Mouse (Mus musculus) embryonic fibroblast, embryonic 13.5 days (primary cell): ENCODE data around the gene Upp2.

Experiments
- CTCF ChIP-seq: IDR thresholded peaks from 2 replicates; pipeline ENCODE4 v1.5.1; 2011; ENCODE audit warnings: mild to moderate bottlenecking, control low read depth, low read length, moderate library complexity, borderline replicate concordance; ENCODE audit not compliant: insufficient read depth
- POLR2A ChIP-seq: IDR thresholded peaks from 2 replicates; pipeline ENCODE4 v1.6.1; 2011; ENCODE audit warnings: low read depth, mild to moderate bottlenecking, control low read depth, low read length, moderate library complexity

DNA sequence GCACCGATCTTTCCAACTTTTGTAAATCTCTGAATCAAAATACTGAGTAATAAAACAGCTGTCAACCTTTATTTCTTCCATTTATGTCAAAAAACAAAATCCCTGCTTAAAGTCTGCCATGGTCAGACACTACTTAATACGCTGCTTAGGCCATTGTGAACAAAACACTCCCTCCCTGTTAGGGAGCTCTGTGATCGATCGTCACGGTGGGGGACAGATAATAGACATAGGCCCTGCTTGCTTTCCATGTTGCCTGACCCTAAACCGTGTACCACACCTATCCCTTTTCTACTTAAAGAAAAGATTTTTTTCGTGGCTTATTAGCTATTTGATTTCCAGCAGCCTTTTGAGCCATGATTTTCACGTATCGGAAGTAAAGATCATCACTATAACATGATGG, 95.6 kb downstream of the Upp2 start:
- TF ChIP-seq POLR2A: no peak
- no peak for TF ChIP-seq CTCF
